In genomic region chr10:57630557-57630956, GRCm38 (mm10) we compare ENCODE assay signal across 21 mouse cellular contexts. TPM values are rescaled to one million over a fixed set of nuclear protein-coding genes. Genes with fewer than 3 reads are reported as not detected.
DNase-seq lines count a peak whose midpoint lies in the region; ATAC-seq and TF ChIP-seq lines count a peak whose summit lies in the region.
"Had no signal": no experiment of that assay in that cellular context is flagged by ENCODE, and none has a peak within 500 bp of the region (broad histone marks: within the 10 kb centered on the region; RNA-seq: fewer than 3 reads in every experiment).

No protein-coding gene starts in this region.

- in situ Hi-C loops in Patski (cut with MboI; ENCODE audit: low pct_unique_long_range_greater_than_20kb) = no loop called here

- no peaks in the 10 kb centered on the region; the same call in 1 of the 2 replicates for H3K27me3 ChIP-seq in liver, embryonic 14.5 days (ENCODE audit: control insufficient read depth, insufficient read depth, low read length)
- H3K27me3 ChIP-seq in Patski = peaks cover 12% of the 10 kb centered on the region

- no peak for TF ChIP-seq EP300 in liver, embryonic 14.5 days (IDR thresholded peaks at IDR 0.05; ENCODE audit: low read depth)

- TF ChIP-seq CTCF in liver, embryonic 14.5 days (IDR thresholded peaks at IDR 0.05; ENCODE audit: low read depth) = 0 out of 2 replicates have a peak, but pooled peaks have one; percentile 20
- peak; percentile 29 for TF ChIP-seq CTCF in Patski (IDR thresholded peaks at IDR 0.05)
- no peak for TF ChIP-seq CTCF in lung, adult 2 months (IDR thresholded peaks at IDR 0.05; ENCODE audit: insufficient read depth, low read length)

- no peak overlapping the region for H3K9ac ChIP-seq in liver, embryonic 14.5 days (replicated peaks)
- H3K9ac ChIP-seq: forebrain, embryonic 12.5 days; kidney, embryonic 15.5 days had no signal

- no peak overlapping the region for H3K4me3 ChIP-seq in liver, embryonic 14.5 days (ENCODE audit: insufficient read depth in 1 of 2, low read depth in 2 of 2, low read length in 2 of 2)
- no peak overlapping the region for H3K4me3 ChIP-seq in lung, adult 2 months (replicated peaks; ENCODE audit: extremely low read depth, low read depth, low read length)
- H3K4me3 ChIP-seq: forebrain, embryonic 12.5 days; kidney, embryonic 15.5 days had no signal

- peaks cover 3% of the 10 kb centered on the region; the same call in 1 of the 2 replicates for H3K9me3 ChIP-seq in liver, embryonic 14.5 days (ENCODE audit: control insufficient read depth, low read length)
- H3K9me3 ChIP-seq: G1E; kidney, embryonic 15.5 days had no signal

- no peak overlapping the region for H3K4me2 ChIP-seq in liver, embryonic 14.5 days (ENCODE audit: low read depth)
- H3K4me2 ChIP-seq: forebrain, embryonic 12.5 days; kidney, embryonic 15.5 days had no signal

- no peaks in the 10 kb centered on the region for H3K36me3 ChIP-seq in liver, embryonic 14.5 days (replicated peaks; ENCODE audit: control insufficient read depth, insufficient read depth, low read depth)
- H3K36me3 ChIP-seq: forebrain, embryonic 12.5 days; G1E; kidney, embryonic 15.5 days had no signal

- WGBS in liver, embryonic 14.5 days (ENCODE audit: insufficient replicate concordance) = 72% methylated on average over 2 of the region's 2 CpGs
- WGBS in lung, adult 2 months = 100% methylated on average over 2 of the region's 2 CpGs

- POLR2A ChIA-PET in Patski (lab: Charles Lee) = no interaction called here

- no peak for TF ChIP-seq POLR2A in lung, adult 2 months (IDR thresholded peaks at IDR 0.05; ENCODE audit: borderline replicate concordance, extremely low read depth, low read depth, low read length)

- CTCF ChIA-PET in Patski (lab: Charles Lee) = no interaction called here

- H3K27ac ChIP-seq in liver, embryonic 14.5 days = no peak overlapping the region
- H3K27ac ChIP-seq: forebrain, embryonic 12.5 days; kidney, embryonic 15.5 days; stomach, postnatal 0 days had no signal

- DNase-seq in embryo, embryonic 11 days = peak; percentile 2
- DNase-seq in embryo, embryonic 10.5 days (ENCODE audit: low spot score) = no peak
- no peak for DNase-seq in liver, embryonic 14.5 days (ENCODE audit: low read depth in 3 of 3, low spot score in 3 of 3)
- DNase-seq in liver (no peak), Patski (ENCODE audit: low read depth, low spot score) (no peak)
- DNase-seq in retina, postnatal 1 day = peak; percentile 14
- DNase-seq in lung, adult 2 months = no peak
- no peak for DNase-seq in T-cell, adult 2 months (ENCODE audit: low spot score)
- DNase-seq: adrenal gland, postnatal 10 days; cerebellum, adult 2 months; gastrocnemius, postnatal 25 days; kidney, postnatal 4 days; lung, adult 18-20 months; lung, postnatal 36 days; right cerebral cortex, postnatal 4 days had no signal

- no peak for ATAC-seq in liver, embryonic 14.5 days (ENCODE audit: insufficient read depth)
- ATAC-seq in Patski = no peak
- ATAC-seq: midbrain, embryonic 16.5 days had no signal

- H3K4me1 ChIP-seq in liver, embryonic 14.5 days (replicated peaks; ENCODE audit: control insufficient read depth in 2 of 2, insufficient read depth in 2 of 2, low read length in 1 of 2) = no peaks in the 10 kb centered on the region
- no peaks in the 10 kb centered on the region for H3K4me1 ChIP-seq in lung, adult 2 months (ENCODE audit: control insufficient read depth, insufficient read depth, low read length)

RNA-seq across cellular contexts. Expression of gene Pkib, which starts 1.2 kb away (rescaled TPM):
- 0.26 and 0.58 TPM in 2 replicates for polyA plus RNA-seq in liver, embryonic 14.5 days (2012; rRNA removed)
- polyA plus RNA-seq in liver, embryonic 14.5 days (2014; fragmentation: Nextera tagmentation; extraction: Ambion mirVana) = 0.55 and 0.69 TPM in 2 replicates
- 0.21 TPM for polyA plus RNA-seq in Patski (2021)
- polyA plus RNA-seq in lung, adult 2 months (2012; rRNA removed) = 2.1 TPM in 2 replicates
- polyA plus RNA-seq: C2C12, G1E had no signal

Comparison
In these comparisons a context has a peak if more than half of its experiments do, and no peak if none do; other contexts are left out.
1. DNase-seq: peak in embryo, embryonic 11 days (single experiment) and retina, postnatal 1 day (single experiment); none in embryo, embryonic 10.5 days (single experiment), liver, embryonic 14.5 days (0 of 3), liver (single experiment), Patski (single experiment), lung, adult 2 months (single experiment) and T-cell, adult 2 months (single experiment).